Mouse (Mus musculus) liver, embryonic 14.5 days (tissue): ENCODE results near the gene Hoxb8.

ENCODE experiments used
- CTCF ChIP-seq: IDR thresholded peaks from 2 replicates; pipeline ENCODE4 v1.5.1; 2016; ENCODE audit warnings: antibody characterized with exemption, low read depth, control low read depth
- EP300 ChIP-seq: IDR thresholded peaks from 2 replicates; pipeline ENCODE4 v1.6.1; 2016; ENCODE audit warnings: antibody characterized with exemption, low read depth

- TF ChIP-seq EP300: no peak
- TF ChIP-seq CTCF: no peak
Observed at GRCm38 (mm10) chr11:96287411-96287810, 5.7 kb downstream of the Hoxb8 start.
